In the genomic region with DNA sequence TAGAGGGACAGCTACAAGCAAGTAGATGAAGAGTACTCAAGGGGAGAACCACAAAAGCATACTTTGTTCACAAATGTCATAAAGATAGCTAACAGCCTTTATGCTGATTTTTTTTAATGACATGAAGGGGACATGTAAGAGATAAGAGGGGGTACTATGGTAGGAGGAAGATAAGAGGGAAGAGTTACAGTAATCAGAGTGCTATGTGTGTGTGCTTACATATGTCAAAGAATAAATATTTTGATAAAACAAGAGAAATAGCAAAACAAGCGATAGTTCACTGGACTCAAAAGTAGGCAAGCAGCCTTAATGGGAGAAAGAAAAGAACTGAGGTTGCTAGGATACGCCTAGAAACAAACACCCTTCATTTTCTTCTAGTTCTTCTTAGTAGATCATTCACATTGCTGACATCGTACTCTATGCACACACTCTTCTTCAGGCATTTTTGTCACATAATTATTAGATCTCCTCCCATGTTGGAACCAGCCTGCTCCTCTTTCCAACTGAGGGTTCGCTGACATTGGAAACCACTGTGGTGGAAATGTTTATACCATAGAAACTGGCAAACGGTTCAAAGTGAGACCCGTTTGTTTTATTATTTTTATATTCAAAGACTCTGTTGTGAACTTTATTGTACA, we compare ENCODE assay signal across 18 mouse cellular contexts.
"Had no signal": no experiment of that assay in that cellular context is flagged by ENCODE, and none has a peak within 500 bp of the region (broad histone marks: within the 10 kb centered on the region; RNA-seq: fewer than 3 reads in every experiment).

No protein-coding gene starts in this region.

- H3K9me3 ChIP-seq: liver, embryonic 12.5 days; midbrain, embryonic 10.5 days; midbrain, embryonic 12.5 days; neural tube, embryonic 13.5 days; neural tube, embryonic 15.5 days had no signal

- H3K4me2 ChIP-seq: liver, embryonic 12.5 days; midbrain, embryonic 12.5 days; neural tube, embryonic 13.5 days; neural tube, embryonic 15.5 days had no signal

- ATAC-seq: liver, embryonic 12.5 days; midbrain, embryonic 16.5 days had no signal

- H3K27me3 ChIP-seq: liver, embryonic 12.5 days; midbrain, embryonic 12.5 days; neural tube, embryonic 13.5 days; neural tube, embryonic 15.5 days had no signal

- DNase-seq: lung, adult 2 months; midbrain, embryonic 14.5 days; retina, postnatal 1 day; right cerebral cortex, adult 18-20 months; right cerebral cortex, postnatal 25 days; right cerebral cortex, postnatal 4 days; spleen, adult 18-20 months; thymus, adult 18-20 months; thymus, postnatal 14 days; thymus, postnatal 36 days had no signal

- H3K4me1 ChIP-seq: liver, embryonic 12.5 days; midbrain, embryonic 10.5 days; midbrain, embryonic 12.5 days; neural tube, embryonic 13.5 days; neural tube, embryonic 15.5 days had no signal

- H3K27ac ChIP-seq: liver, embryonic 12.5 days; liver, embryonic 14.5 days; midbrain, embryonic 10.5 days; midbrain, embryonic 12.5 days; neural tube, embryonic 13.5 days; neural tube, embryonic 15.5 days had no signal

- H3K36me3 ChIP-seq: liver, embryonic 12.5 days; midbrain, embryonic 10.5 days; midbrain, embryonic 12.5 days; neural tube, embryonic 13.5 days; neural tube, embryonic 15.5 days had no signal

- H3K9ac ChIP-seq: liver, embryonic 12.5 days; liver, embryonic 14.5 days; midbrain, embryonic 12.5 days; neural tube, embryonic 13.5 days; neural tube, embryonic 15.5 days had no signal

- H3K4me3 ChIP-seq: liver, embryonic 12.5 days; midbrain, embryonic 10.5 days; midbrain, embryonic 12.5 days; myocyte; neural tube, embryonic 13.5 days; neural tube, embryonic 15.5 days had no signal
